Mouse (Mus musculus) heart, embryonic 13.5 days (tissue): ENCODE data around the gene Maob. TPM values are rescaled to one million over a fixed set of nuclear protein-coding genes. Genes with fewer than 3 reads are reported as not detected.
A peak's percentile ranks its signal among the peaks of the same experiment; 100 is the strongest.

Experiments
- ATAC-seq: fragments of 200-750 bp; cut with Nextera tagmentation; 2 replicates; pipeline ENCODE4 v1.8.0; 2017; ENCODE audit warnings: moderate TSS enrichment; ENCODE audit not compliant: insufficient number of reproducible peaks, low FRiP score, low TSS enrichment; ENCODE audit errors: extremely low read depth
- H3K27ac ChIP-seq: fragments of 300-500 bp; sonication (generic); replicated peaks from 2 replicates; pipeline ENCODE4 v1.5.1; 2015; ENCODE audit warnings: moderate library complexity, mild to moderate bottlenecking, inconsistent platforms
- H3K27me3 ChIP-seq: fragments of 300-500 bp; sonication (generic); replicated peaks from 2 replicates; pipeline ENCODE4 v1.6.1; 2015; ENCODE audit warnings: mild to moderate bottlenecking, inconsistent platforms
- H3K36me3 ChIP-seq: fragments of 300-500 bp; sonication (generic); 2 replicates; pipeline ENCODE4 v1.6.1; 2015; ENCODE audit warnings: mild to moderate bottlenecking, inconsistent platforms
- H3K4me1 ChIP-seq: fragments of 300-500 bp; sonication (generic); 2 replicates; pipeline ENCODE4 v1.6.1; 2015; ENCODE audit warnings: inconsistent platforms
- H3K4me2 ChIP-seq: fragments of 300-500 bp; sonication (generic); 2 replicates; pipeline ENCODE4 v1.6.1; 2015; ENCODE audit warnings: inconsistent platforms, mild to moderate bottlenecking, moderate library complexity
- H3K4me3 ChIP-seq: fragments of 300-500 bp; sonication (generic); 2 replicates; pipeline ENCODE4 v1.5.1; 2015; ENCODE audit warnings: moderate library complexity, mild to moderate bottlenecking, inconsistent platforms
- H3K9ac ChIP-seq: fragments of 300-500 bp; sonication (generic); 2 replicates; pipeline ENCODE4 v1.6.1; 2015; ENCODE audit warnings: inconsistent platforms, mild to moderate bottlenecking, moderate library complexity
- H3K9me3 ChIP-seq: fragments of 300-500 bp; sonication (generic); 2 replicates; pipeline ENCODE4 v1.6.1; 2016; ENCODE audit warnings: inconsistent platforms
- WGBS: fragments of 180-500 bp; shearing (Covaris S2); methylation state at CpG from one replicate; pipeline ENCODE4 v1.1.7; 2015; ENCODE audit warnings: mixed read lengths; 5-methylcytosine and 5-hydroxymethylcytosine counted together
- polyA plus RNA-seq: library from polyadenylated mRNA; unstranded; fragments of >200 nt; fragmentation: Nextera tagmentation; extraction: Ambion mirVana; gene quantifications from 2 replicates; pipeline ENCODE4 v1.2.1, GENCODE M21; 2015

Gene Maob
- polyA plus RNA-seq, result 7.9 and 9.2 TPM in 2 replicates

- H3K27me3 ChIP-seq, result no peaks in the 10 kb centered on the region
- peak within 1 kb of the TSS; percentile 46 for H3K4me3 ChIP-seq
- H3K9ac ChIP-seq, result peak within 1 kb of the TSS; percentile 70
- no peaks in the 10 kb centered on the region for H3K9me3 ChIP-seq
- H3K4me2 ChIP-seq, result peak within 1 kb of the TSS; percentile 65
- no peaks in the 10 kb centered on the region for H3K36me3 ChIP-seq
- 22% methylated on average over 15 of the region's 18 CpGs for WGBS
- no peaks in the 10 kb centered on the region for H3K4me1 ChIP-seq
- ATAC-seq, result no peak
- no peak within 1 kb of the TSS for H3K27ac ChIP-seq
These were observed at the start of gene Maob for GRCm38 (mm10) chrX:16817261-16817769. Gene Maob, minus strand, starts transcription at chrX:16817366.

GRCm38 (mm10) chrX:16860244-16860643, 43.1 kb upstream of the Maob start:
- H3K36me3 ChIP-seq, result no peaks in the 10 kb centered on the region
- no peaks in the 10 kb centered on the region for H3K9me3 ChIP-seq
- no peak for ATAC-seq
- H3K27me3 ChIP-seq, result no peaks in the 10 kb centered on the region
- no peaks in the 10 kb centered on the region for H3K4me1 ChIP-seq
- no peak overlapping the region for H3K4me2 ChIP-seq
- no peak overlapping the region for H3K4me3 ChIP-seq
- no peak overlapping the region for H3K27ac ChIP-seq
- H3K9ac ChIP-seq, result no peak overlapping the region

- H3K4me3 ChIP-seq, result no peak overlapping the region
- WGBS, result 78% methylated on average over 2 of the region's 2 CpGs
- H3K9ac ChIP-seq, result no peak overlapping the region
- no peaks in the 10 kb centered on the region for H3K27me3 ChIP-seq
- no peaks in the 10 kb centered on the region for H3K36me3 ChIP-seq
- H3K4me1 ChIP-seq, result no peaks in the 10 kb centered on the region
- H3K27ac ChIP-seq, result no peak overlapping the region
- ATAC-seq, result no peak
- no peaks in the 10 kb centered on the region for H3K9me3 ChIP-seq
- no peak overlapping the region for H3K4me2 ChIP-seq
These were observed 28.9 kb upstream of the Maob start for GRCm38 (mm10) chrX:16846034-16846433.

- no peak overlapping the region for H3K27ac ChIP-seq
- H3K9ac ChIP-seq, result no peak overlapping the region
- no peaks in the 10 kb centered on the region for H3K9me3 ChIP-seq
- H3K27me3 ChIP-seq, result no peaks in the 10 kb centered on the region
- no peaks in the 10 kb centered on the region for H3K36me3 ChIP-seq
- H3K4me2 ChIP-seq, result no peak overlapping the region
- no peak overlapping the region for H3K4me3 ChIP-seq
- WGBS, result 62% methylated on average over 2 of the region's 2 CpGs
- no peaks in the 10 kb centered on the region for H3K4me1 ChIP-seq
- no peak for ATAC-seq
These were observed 24.3 kb upstream of the Maob start for GRCm38 (mm10) chrX:16841443-16841842.

GRCm38 (mm10) chrX:16837293-16837692, 20.1 kb upstream of the Maob start:
- no peaks in the 10 kb centered on the region for H3K9me3 ChIP-seq
- no peak overlapping the region for H3K9ac ChIP-seq
- WGBS, result 72% methylated on average over 1 of the region's 1 CpGs
- ATAC-seq, result no peak
- H3K27ac ChIP-seq, result no peak overlapping the region
- no peaks in the 10 kb centered on the region for H3K4me1 ChIP-seq
- no peaks in the 10 kb centered on the region for H3K36me3 ChIP-seq
- H3K4me3 ChIP-seq, result no peak overlapping the region
- H3K4me2 ChIP-seq, result no peak overlapping the region
- H3K27me3 ChIP-seq, result no peaks in the 10 kb centered on the region

- H3K4me3 ChIP-seq, result no peak overlapping the region
- H3K9me3 ChIP-seq, result no peaks in the 10 kb centered on the region
- no peaks in the 10 kb centered on the region for H3K4me1 ChIP-seq
- H3K27me3 ChIP-seq, result no peaks in the 10 kb centered on the region
- no peaks in the 10 kb centered on the region for H3K36me3 ChIP-seq
- H3K27ac ChIP-seq, result no peak overlapping the region
- ATAC-seq, result no peak
- no peak overlapping the region for H3K9ac ChIP-seq
- H3K4me2 ChIP-seq, result no peak overlapping the region
These were observed 19.4 kb upstream of the Maob start for GRCm38 (mm10) chrX:16836488-16837082.

- no peak overlapping the region for H3K27ac ChIP-seq
- H3K36me3 ChIP-seq, result no peaks in the 10 kb centered on the region
- 80% methylated on average over 1 of the region's 1 CpGs for WGBS
- H3K9ac ChIP-seq, result no peak overlapping the region
- H3K9me3 ChIP-seq, result no peaks in the 10 kb centered on the region
- ATAC-seq, result no peak
- H3K4me3 ChIP-seq, result no peak overlapping the region
- H3K27me3 ChIP-seq, result no peaks in the 10 kb centered on the region
- no peak overlapping the region for H3K4me2 ChIP-seq
- H3K4me1 ChIP-seq, result no peaks in the 10 kb centered on the region
These were observed 8.9 kb upstream of the Maob start for GRCm38 (mm10) chrX:16826028-16826427.

GRCm38 (mm10) chrX:16815965-16816364, 1.2 kb downstream of the Maob start:
- WGBS, result 76% methylated on average over 3 of the region's 3 CpGs
- Histone ChIP-seq H3K36me3 (no peaks in the 10 kb centered on the region), H3K9me3 (no peaks in the 10 kb centered on the region), H3K4me3 (no peak overlapping the region), H3K9ac (no peak overlapping the region), H3K27ac (no peak overlapping the region), H3K27me3 (no peaks in the 10 kb centered on the region), H3K4me2 (no peak overlapping the region), H3K4me1 (no peaks in the 10 kb centered on the region)
- ATAC-seq, result no peak

GRCm38 (mm10) chrX:16812080-16812479, 5.1 kb downstream of the Maob start:
- Histone ChIP-seq H3K27me3 (no peaks in the 10 kb centered on the region), H3K9me3 (no peaks in the 10 kb centered on the region), H3K4me1 (no peaks in the 10 kb centered on the region), H3K4me3 (no peak overlapping the region), H3K9ac (no peak overlapping the region), H3K27ac (no peak overlapping the region), H3K36me3 (no peaks in the 10 kb centered on the region), H3K4me2 (no peak overlapping the region)
- 72% methylated on average over 3 of the region's 3 CpGs for WGBS
- no peak for ATAC-seq

GRCm38 (mm10) chrX:16767453-16767852, 49.7 kb downstream of the Maob start:
- 70% methylated on average over 1 of the region's 1 CpGs for WGBS
- ATAC-seq, result no peak

GRCm38 (mm10) chrX:16766156-16766555, 51.0 kb downstream of the Maob start:
- Histone ChIP-seq H3K4me3 (no peak overlapping the region), H3K4me1 (no peaks in the 10 kb centered on the region), H3K4me2 (no peak overlapping the region), H3K9me3 (no peaks in the 10 kb centered on the region), H3K27ac (no peak overlapping the region), H3K9ac (no peak overlapping the region), H3K36me3 (no peaks in the 10 kb centered on the region), H3K27me3 (no peaks in the 10 kb centered on the region)
- 55% methylated on average over 4 of the region's 4 CpGs for WGBS
- no peak for ATAC-seq

More at GRCm38 (mm10) chrX:16767453-16767852, 49.7 kb downstream of the Maob start:
- Histone ChIP-seq H3K4me2 (no peak overlapping the region), H3K9me3 (no peaks in the 10 kb centered on the region), H3K27ac (no peak overlapping the region), H3K36me3 (no peaks in the 10 kb centered on the region), H3K27me3 (no peaks in the 10 kb centered on the region), H3K9ac (no peak overlapping the region), H3K4me3 (no peak overlapping the region), H3K4me1 (no peaks in the 10 kb centered on the region)

GRCm38 (mm10) chrX:16761430-16761829, 55.7 kb downstream of the Maob start:
- no peak overlapping the region for H3K9ac ChIP-seq
- no peak overlapping the region for H3K4me2 ChIP-seq
- WGBS, result 53% methylated on average over 3 of the region's 3 CpGs
- no peaks in the 10 kb centered on the region for H3K4me1 ChIP-seq
- H3K4me3 ChIP-seq, result no peak overlapping the region
- no peak overlapping the region for H3K27ac ChIP-seq
- no peaks in the 10 kb centered on the region for H3K9me3 ChIP-seq
- H3K27me3 ChIP-seq, result no peaks in the 10 kb centered on the region
- ATAC-seq, result no peak
- no peaks in the 10 kb centered on the region for H3K36me3 ChIP-seq
